Mouse (Mus musculus): ENCODE measurements at regions not wholly inside any gene's neighbourhood (a gene's known extent, or its start where the extent isn't known, plus 50 kb on each side); places are given as distances from the start of the nearest gene placed in this dataset.

DNA sequence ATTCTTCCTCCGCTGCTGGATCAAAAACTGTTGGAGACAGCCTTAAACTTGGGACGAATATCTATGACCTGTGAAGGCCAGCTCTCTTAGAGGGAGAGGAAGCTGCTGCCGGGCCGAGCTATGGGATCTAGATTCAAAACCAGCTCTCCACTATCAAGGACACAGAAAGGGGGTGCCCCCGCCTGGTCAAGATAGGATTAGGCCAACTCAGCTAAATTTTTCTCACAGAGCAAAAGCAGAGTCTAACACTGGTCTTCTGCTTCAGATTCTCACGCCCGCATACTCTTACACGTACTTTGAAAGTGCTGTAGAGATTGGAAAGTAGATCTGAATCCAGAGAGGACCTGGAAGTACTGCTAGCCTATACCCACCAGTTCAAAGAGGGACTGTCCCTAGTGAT lies 56.2 kb upstream of the Rbbp6 start:
- no peak for TF ChIP-seq EP300 (IDR thresholded peaks at IDR 0.05; ENCODE audit: low read depth)
- TF ChIP-seq CTCF (IDR thresholded peaks at IDR 0.05; ENCODE audit: low read depth) = no peak
- no peak overlapping the region for H3K9ac ChIP-seq (replicated peaks; ENCODE audit: low read depth, low read length)
- DNase-seq (ENCODE audit: low spot score) (no peak), ATAC-seq (ENCODE audit: insufficient read depth, low read depth) (no peak)
- WGBS = 71% methylated on average over 8 of the region's 8 CpGs
- H3K9me3 ChIP-seq (replicated peaks; ENCODE audit: control insufficient read depth, low read length) = no peaks in the 10 kb centered on the region
- H3K36me3 ChIP-seq (replicated peaks; ENCODE audit: control insufficient read depth, insufficient read depth, low read length) = no peaks in the 10 kb centered on the region
- H3K27me3 ChIP-seq (ENCODE audit: control insufficient read depth, insufficient read depth, low read length) = no peaks in the 10 kb centered on the region
- H3K4me1 ChIP-seq (ENCODE audit: control insufficient read depth, insufficient read depth) = no peaks in the 10 kb centered on the region
- no peak overlapping the region for H3K4me3 ChIP-seq (ENCODE audit: low read depth, low read length)
- H3K4me2 ChIP-seq (ENCODE audit: low read depth, low read length) = no peak overlapping the region
- no peak overlapping the region for H3K27ac ChIP-seq (ENCODE audit: low read depth)

Measured in heart, postnatal 0 days (tissue).